Mouse (Mus musculus) adrenal gland (tissue): ENCODE measurements at regions not wholly inside any gene's neighbourhood (a gene's known extent, or its start where the extent isn't known, plus 50 kb on each side); places are given as distances from the start of the nearest gene placed in this dataset.

Experiments used
- intact Hi-C: fragments of 180-260 bp; cut with DNase I; formaldehyde crosslinking; loops from one replicate; pipeline ENCODE4 v1.15.1; 2025

DNA sequence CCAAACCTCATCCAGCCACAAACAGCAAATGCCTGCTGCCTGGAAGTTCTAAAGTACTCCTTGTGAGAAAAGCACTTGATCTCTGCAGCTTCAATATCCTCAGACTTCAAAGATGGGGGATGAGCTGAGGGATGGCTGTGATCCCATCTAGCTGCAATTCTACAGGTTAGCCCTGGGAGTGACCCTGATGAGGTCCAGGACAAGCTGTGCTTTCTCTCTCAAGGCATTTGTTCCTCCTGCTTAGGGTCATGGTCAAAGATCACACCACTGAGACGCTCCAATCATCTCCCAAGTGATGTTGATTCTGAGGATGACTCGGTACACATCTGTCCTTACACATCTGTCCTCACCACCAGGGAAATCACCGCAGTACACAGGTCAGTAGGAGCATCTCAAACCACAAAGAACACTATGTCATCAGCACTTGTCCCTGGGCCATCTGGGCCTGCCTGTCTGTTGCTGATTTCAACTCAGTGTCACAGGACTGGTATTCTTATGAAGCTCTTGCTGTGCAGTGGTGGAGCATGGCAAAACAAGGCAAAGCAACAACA lies 327.6 kb upstream of the Meis1 start:
- intact Hi-C loops, result no loop called here

DNA sequence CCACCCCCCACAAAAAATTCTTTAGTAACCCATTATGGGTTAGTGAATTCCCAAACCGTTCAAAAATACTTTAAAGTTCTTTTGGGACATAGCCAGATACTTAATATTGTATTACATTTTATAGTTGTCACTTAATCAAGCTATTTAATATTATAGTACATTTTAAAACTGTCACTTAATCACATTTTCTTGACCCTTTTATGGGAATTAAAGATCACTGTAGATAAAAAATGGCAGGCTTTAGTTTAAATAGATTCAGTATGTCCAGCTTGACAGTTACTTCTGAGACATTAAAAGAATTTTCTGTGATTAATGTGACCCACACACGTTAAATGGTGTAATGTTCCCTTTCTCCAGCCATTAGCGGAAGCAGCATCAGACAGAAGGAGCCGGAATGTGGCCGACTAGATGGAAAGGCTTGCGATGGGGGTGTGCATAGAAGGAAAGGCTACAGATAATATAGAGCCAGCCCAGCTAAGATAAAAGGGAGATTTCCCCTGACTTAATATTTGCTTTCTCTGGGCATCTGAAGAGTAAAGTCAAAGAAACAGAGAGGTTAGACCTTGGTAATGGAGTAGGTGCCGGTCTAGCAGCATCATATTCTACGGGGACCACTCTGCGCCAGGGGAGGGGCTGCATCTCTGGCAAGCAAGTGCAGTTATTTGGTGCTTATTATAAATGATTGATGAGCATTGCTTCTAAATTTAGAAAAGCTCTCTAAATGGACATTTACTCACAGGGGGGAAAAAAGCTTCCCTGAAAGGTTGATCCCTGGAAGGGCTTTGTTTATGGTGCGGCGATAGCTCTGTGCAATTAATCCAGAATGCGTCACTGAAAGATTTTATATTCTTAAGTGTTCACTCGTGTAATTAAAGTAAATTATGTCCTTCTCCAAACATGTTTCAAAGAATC lies 331.8 kb upstream of the Meis1 start:
- intact Hi-C loops, result no loop called here

DNA sequence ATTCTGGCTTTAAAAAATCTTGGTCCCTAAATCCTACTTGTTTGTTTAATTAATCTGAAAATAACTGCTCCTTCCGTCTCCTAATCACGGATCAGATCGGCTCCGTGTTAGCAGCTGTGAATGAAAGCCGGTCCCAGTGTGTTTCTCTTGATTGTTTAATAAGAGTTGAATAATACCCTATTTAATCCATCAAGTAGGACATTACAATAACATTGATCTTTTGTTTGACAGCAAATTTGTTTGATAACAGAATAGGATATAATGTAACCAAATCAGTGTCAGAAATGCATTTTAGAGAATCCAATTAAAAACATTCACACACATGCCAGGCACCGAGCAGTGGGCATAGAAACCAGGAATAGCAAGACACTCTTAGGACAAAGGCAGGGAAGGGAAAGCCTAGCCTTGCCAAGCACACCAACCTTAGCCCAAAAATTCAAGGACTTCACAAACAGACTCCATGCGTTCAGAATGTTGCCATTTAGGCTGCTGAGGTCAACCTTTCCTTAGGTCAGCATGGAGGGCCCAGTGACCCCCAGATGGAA lies 332.5 kb upstream of the Meis1 start:
- intact Hi-C loops, result no loop called here

DNA sequence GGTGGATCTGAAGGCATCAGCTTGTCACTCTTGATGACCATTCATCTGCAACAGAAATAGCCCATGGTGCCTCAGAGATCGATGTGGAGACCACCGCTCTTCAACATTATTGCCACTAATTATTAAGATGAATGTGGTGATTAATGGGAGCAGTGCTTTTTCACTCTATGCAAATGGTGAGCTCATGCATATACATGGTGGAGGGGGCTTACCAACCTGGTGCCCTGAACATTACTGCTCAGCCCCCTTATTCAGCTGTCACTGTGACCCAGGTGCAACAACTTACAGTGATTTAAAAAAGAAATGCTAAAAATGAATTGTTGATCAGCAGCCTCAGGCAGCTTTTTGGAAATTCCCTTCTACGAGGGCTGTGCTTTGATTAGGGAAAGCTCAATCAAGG lies 334.9 kb upstream of the Meis1 start:
- intact Hi-C loops, result no loop called here

DNA sequence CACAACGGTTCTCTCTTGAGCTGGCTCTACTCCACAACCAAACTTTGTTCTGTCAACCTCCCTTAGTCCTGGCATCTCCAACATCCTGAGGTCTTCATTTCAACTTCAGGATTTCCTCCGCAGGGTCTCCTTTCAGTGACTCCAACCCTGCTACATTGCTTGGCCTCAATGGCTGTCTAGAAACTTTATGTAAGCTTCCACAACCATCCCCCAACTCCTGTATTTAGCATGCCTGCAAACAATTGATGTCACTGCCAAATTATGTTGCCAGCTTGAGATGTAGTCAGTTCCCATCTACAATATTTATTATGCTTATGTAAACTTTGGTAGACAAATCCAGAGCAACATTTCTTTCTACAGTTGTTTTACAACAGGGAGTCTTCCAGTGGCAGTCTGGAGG lies 336.4 kb upstream of the Meis1 start:
- intact Hi-C loops, result no loop called here

DNA sequence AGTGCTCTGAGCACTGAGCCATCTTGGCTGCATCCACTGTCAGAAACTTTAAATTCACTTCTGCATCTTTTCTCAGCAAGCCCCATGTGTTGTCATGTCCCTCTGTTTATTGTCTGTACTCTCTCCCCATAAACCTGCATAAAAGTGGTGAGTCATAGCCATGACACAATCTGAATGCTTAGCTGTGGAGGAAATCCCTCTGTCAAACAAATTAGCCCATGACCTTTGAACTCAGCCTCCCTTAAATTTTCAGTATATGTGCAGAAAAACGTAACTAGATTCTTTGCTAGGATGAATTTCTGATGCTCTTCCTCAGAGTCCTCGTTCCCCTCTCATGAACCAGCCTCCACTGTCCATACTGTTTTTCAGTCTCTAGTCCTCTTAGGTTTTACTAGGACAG lies 337.4 kb upstream of the Meis1 start:
- intact Hi-C loops, result no loop called here

DNA sequence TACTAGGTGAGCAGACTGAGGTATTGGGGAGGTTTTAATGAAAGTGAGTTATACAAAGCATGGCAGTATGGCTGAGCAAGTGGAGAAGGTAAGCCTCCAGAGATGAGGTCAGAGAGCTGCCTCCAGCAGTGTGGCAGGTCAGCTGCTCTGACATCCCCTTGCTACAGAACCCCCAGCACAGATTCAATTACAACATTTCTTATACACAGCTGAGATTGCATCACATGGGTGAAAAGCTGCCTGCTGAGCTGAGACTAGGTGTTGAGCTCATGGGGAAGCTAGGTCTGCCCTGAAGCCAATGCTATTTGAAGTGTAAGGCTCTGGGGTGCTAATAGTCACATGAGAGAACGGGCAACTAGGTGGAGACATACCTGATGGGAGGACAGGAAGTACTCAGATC lies 350.4 kb upstream of the Meis1 start:
- intact Hi-C loops, result no loop called here

DNA sequence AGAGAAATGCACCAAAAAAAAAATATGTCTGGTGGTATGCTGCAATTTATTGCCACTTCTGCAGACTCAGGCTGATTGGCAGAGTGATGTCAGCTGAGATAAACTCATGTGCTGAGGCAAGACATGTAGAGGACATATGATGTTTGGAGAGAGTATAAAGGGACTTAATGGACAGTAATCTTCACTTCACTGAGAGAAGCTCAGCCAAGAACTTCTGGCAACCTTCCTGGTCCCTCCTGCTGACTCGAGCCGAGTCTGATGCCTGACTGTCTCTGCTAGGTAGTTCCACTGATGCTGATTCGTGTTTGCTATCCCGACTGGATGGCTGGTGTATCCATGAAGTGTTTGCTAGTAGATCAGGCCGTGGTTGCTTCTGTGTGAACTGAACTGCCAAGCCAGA lies 354.7 kb upstream of the Meis1 start:
- intact Hi-C loops, result no loop called here

DNA sequence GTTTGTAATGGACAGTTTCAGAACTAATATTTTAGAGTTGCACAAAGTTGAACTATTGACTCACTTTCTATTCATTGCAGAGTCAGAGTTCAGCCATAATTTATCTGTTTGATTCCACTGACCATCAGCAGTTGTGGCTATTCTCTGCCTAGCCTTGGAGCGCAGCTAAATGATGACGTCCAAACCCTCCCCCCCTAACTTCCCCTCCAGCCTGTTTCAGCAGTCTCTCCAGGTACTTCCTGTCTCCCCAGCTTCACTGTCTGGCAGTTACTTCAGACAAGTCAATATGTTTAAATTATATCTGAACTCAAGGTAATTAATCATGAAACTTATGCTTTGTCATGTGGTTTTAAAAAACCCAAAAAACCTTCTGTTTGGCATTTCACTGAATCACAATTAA lies 362.1 kb upstream of the Meis1 start:
- intact Hi-C loops, result no loop called here

DNA sequence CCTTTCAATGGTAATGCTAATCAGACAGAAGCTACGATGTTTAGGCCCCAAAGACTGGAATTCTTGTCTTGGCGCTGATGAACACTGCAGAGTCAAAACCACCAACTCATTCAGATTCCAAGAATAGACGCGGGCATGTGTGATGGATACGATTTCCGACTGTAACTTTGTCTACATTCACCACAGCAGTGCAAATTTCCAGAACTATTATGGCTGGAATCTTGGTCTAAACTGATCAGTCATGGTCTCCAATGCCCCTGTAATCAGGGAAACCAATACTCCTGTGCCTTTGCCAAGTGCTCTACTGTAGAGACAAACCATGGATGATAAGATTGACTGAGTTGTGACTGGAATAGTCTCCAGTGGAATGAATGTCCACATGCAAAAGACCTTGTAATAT lies 370.4 kb upstream of the Meis1 start:
- intact Hi-C loops, result no loop called here

DNA sequence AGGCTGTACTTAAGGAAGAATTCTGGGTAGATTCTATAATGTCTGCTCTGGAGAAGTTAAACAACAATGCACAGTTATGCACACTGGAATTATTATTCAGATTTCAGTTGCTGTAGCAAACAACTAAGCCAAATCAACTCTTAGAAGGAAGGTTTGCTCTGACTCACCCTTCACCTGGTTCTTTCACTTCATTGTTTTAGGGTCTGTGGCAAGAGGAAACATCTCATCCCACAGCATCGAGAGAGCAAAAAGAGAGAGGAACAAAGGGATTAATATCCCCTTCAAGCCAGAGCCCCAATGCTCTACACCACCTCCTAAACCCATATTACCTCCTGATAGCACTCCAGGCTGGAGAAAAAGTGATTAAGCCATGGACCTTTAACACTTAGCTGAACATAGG lies 373.4 kb upstream of the Meis1 start:
- intact Hi-C loops, result no loop called here

DNA sequence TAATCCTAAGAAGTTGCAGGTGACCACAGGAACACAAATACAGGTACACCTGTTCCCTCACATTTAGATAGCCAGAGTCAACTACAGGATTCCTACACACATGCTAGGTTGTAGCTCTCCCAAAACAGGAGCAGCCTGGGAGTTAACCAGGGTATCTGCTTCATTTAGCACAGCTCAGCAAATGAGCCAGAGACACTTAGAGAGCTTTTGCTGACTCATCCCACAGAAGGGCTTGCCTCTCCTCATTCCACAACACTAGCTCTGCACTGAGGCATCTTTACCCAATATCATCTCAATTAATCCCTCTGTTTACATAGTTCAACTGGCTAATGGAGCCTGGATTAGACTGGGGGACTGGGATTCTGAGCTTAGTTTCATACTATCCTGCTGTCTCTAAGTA lies 375.6 kb upstream of the Meis1 start:
- intact Hi-C loops, result no loop called here

DNA sequence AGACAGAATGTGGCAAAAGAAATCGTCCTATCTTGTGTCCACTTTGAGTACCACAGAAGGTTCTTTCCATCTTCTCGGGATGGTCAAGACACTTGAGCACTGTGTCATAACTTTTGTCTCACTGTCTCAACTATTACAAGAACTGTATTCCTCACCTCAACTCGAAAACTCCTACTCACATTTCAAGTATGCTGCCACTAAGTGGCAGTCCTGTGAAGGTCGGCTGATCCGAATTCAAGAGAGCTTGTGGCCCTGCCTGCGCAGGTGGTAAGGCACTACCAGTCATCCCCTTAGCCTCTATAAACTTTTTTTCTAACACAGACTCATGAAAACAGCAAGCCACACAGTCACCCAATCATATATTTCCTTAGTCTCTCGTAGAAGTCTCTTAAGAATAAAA lies 381.6 kb upstream of the Meis1 start:
- intact Hi-C loops, result no loop called here

DNA sequence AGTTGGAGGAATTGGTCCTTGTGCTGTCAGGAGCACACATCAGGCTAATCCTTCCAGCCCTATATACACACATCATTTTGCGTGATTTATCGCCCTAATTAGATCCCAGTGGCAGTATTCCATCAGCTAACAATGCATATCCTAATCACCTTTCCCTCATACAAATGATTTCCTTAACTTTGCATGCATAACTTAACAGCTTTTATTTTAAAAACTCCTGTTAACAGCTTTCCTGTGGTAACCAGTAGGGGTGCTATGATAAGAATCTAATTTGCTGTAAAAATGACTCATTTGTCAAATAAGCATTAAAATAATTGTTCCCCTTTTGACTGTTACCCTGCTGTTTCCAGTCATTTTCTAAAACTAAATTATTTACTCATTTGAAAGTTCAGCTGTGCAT lies 401.4 kb upstream of the Meis1 start:
- intact Hi-C loops, result no loop called here

DNA sequence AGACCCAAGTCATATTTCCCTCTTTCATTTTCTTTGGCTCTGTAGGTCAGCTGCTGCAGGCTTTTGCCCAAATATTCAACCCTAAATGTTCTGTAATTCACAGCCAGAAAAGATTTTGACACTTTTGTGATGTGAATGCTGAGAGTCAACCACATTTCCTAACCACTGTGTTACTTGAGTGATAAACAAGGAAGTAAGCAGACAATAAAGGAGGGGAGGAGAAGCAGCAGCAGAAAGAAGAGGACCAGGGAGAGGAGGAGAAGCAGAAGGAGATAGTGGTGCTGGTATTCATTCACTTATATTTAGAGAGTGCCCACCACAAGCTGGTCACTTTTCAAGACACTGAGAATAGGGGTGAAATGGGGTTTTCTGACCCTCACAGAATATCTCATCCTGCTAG lies 404.5 kb upstream of the Meis1 start:
- intact Hi-C loops, result no loop called here

DNA sequence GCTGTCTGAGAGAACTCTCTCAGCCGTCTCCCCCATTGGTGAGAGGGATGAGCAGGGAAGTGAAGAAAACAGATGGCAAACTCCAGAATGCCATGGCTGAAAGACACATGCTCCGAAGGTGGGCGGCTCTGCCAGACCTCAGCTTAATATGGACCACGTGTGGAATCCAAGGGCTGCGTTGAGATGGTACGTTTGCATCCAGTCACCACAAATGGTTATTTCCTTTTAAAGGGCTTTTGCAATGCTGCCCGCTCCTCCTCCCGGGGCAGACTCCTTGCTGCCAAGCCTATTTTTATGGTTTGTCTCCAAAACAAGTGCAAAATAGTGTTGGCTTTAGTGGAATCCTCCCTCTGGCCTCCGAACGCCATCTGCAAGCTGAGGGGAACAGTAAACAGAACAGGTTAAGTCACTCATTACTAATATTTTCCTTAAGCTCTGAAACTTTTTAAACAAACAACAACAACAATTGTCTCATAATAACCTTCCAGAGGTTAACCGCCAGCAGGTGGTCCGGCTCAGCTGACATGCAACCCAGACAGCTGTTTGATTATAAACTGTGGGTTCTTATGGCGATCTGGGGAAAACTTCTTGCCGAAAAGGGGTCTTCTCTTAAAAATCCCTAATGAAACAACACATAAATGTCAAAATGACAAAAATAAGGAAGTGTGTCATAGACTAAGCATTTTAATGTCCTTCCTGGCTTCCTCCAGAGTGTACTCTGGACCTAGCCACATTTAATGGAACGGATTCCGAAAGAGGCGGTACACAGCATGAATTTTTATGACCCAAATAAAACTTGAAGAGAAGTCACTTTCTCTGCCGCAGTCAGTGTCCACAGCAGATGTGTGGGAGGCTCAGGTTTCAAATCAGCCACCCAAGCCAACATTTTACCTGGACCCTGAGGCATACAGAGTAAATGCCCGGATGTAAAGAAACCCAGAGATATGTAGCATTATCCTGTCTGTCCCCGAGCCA lies 405.3 kb upstream of the Meis1 start:
- intact Hi-C loops, result no loop called here

DNA sequence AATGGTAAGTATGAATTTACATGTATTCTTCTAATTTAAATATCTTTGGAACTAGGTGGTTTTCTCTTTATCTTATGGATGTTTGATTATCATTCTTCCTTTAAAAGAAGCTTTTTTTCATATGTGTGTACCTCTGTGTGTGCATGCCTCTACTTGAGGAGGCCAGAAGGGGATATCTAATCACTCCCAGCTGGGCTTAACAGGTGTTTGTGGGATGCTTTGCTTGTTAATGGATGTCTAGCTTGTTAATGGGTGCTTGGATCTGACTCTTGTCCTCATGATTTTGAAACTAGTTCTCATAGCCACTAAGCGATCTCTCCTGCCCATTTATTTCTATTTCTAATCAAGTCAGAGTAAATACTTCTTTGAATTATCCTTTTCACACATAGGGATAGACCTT lies 408.8 kb upstream of the Meis1 start:
- intact Hi-C loops, result no loop called here

DNA sequence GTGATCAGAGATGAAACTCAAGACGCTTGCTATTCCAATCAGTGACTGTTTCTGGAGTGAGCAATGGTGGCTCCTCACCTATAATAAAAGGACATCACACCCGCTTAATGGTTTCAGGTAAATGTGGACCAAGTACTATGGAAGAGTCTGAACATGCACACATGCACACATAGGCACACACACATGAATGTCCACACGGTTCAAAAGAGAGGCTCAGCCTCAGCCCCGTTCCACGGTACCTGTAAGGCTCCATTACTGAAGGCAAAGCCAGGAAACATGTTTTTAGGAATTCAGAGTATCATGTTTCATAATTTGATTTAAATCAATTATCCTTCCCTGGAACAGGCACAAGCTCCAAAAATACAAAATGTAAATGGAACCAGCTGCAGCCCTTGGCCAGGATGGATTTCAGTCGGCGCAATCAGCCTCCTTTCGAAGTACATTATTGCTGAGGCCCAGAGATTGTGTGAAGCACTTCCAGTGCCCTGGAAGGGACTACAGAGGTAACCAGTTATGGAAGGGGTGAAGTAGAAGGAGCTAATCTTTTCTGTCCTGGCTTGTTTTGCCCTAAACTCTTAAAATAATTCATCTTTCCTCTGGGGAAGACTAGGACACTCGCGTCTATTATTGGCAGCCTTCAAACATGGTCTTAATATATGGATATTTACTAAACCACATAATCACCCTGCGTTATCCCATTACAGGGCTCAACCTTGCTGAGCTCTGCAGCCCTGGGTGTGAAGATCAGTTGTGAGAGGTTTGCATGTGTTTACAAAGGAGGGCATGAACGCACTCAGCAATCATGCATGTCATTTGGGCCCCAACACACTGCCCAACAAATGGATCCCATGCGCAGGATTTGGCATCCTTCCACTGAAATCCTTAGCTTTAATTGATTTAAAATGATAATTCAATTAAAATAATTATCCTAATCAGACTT lies 415.2 kb upstream of the Meis1 start:
- intact Hi-C loops, result no loop called here

DNA sequence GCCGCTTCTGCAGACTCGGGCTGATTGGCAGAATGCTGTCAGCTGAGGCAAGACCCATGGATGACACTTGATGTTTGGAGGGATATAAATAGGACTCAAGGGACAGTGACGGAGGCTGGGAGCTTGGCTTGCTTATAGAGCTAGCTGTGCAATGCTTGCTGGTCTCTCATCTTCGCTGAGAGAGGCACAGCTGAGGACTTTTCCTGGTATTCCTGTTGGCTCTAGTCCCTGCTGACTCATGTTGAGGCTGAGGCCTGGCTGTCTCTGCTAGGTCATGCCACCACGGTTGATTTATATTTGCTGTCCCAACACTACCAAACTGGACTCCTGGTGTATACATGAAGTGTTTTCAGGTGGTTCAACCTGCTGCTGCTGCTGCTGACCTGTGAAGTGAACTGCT lies 419.6 kb upstream of the Meis1 start:
- intact Hi-C loops, result no loop called here

DNA sequence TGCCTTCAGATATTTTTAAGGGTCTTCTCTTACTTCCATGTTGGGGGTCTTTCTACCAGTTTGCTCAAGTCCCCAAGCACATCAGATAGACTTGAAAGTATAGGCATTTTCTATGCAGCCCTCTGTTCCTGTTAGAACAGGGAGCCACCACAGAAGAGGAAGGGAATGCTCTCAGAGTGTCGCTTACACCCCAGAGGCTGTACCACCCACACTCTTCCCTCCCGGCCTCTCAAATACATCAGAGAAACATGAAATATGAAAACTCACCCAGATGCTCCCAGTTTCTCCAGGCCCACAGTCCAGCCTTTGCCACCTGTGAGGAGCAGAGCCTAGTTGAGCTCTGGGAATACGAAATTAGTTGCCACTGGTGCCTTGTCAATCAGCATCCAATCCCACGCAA lies 423.2 kb upstream of the Meis1 start:
- intact Hi-C loops, result no loop called here
